ENCODE assay signal across 12 mouse cellular contexts in genomic region chr19:41777514-41777913, GRCm38 (mm10). TPM values are rescaled to one million over a fixed set of nuclear protein-coding genes. Genes with fewer than 3 reads are reported as not detected.
DNase-seq lines count a peak whose midpoint lies in the region; ATAC-seq and TF ChIP-seq lines count a peak whose summit lies in the region.
"Had no signal": no experiment of that assay in that cellular context is flagged by ENCODE, and none has a peak within 500 bp of the region (broad histone marks: within the 10 kb centered on the region; RNA-seq: fewer than 3 reads in every experiment).

No protein-coding gene starts in this region.

- TF ChIP-seq POLR2A in cerebellum, adult 2 months (IDR thresholded peaks at IDR 0.05; ENCODE audit: borderline replicate concordance, insufficient read depth, low read length): no peak

- H3K4me3 ChIP-seq in cerebellum, adult 2 months (replicated peaks; ENCODE audit: insufficient read depth, low read depth, low read length): no peak overlapping the region
- H3K4me3 ChIP-seq in hindbrain, postnatal 0 days (ENCODE audit: low read length): no peak overlapping the region
- H3K4me3 ChIP-seq in hindbrain, embryonic 10.5 days: no peak overlapping the region
- H3K4me3 ChIP-seq in lung, postnatal 0 days (ENCODE audit: low read depth, low read length): no peak overlapping the region
- H3K4me3 ChIP-seq in macrophage (ENCODE audit: inconsistent target): no peak overlapping the region
- no peak overlapping the region for H3K4me3 ChIP-seq in hindbrain, embryonic 12.5 days
- H3K4me3 ChIP-seq: liver, embryonic 15.5 days; midbrain, embryonic 12.5 days had no signal

- H3K27ac ChIP-seq in cerebellum, adult 2 months (ENCODE audit: insufficient read depth, low read length): no peak overlapping the region
- no peak overlapping the region for H3K27ac ChIP-seq in hindbrain, postnatal 0 days
- no peak overlapping the region for H3K27ac ChIP-seq in hindbrain, embryonic 10.5 days
- no peak overlapping the region for H3K27ac ChIP-seq in lung, postnatal 0 days (ENCODE audit: low read length)
- peak overlapping the region; percentile 100 for H3K27ac ChIP-seq in macrophage
- no peak overlapping the region for H3K27ac ChIP-seq in hindbrain, embryonic 12.5 days
- H3K27ac ChIP-seq: midbrain, embryonic 12.5 days had no signal

- TF ChIP-seq EP300 in lung, postnatal 0 days (IDR thresholded peaks at IDR 0.05): no peak

- H3K36me3 ChIP-seq in hindbrain, postnatal 0 days (ENCODE audit: insufficient read depth, low read length): peaks cover 6% of the 10 kb centered on the region; the same call in 1 of the 2 replicates
- peaks cover 95% of the 10 kb centered on the region for H3K36me3 ChIP-seq in hindbrain, embryonic 10.5 days
- H3K36me3 ChIP-seq in lung, postnatal 0 days (ENCODE audit: insufficient read depth, low read length): peaks cover 5% of the 10 kb centered on the region; the same call in 1 of the 2 replicates
- no peaks in the 10 kb centered on the region for H3K36me3 ChIP-seq in macrophage (ENCODE audit: inconsistent target)
- H3K36me3 ChIP-seq in hindbrain, embryonic 12.5 days: peaks cover 56% of the 10 kb centered on the region

- H3K4me1 ChIP-seq in cerebellum, adult 2 months (ENCODE audit: control insufficient read depth, insufficient read depth, low read length): no peaks in the 10 kb centered on the region
- no peaks in the 10 kb centered on the region for H3K4me1 ChIP-seq in hindbrain, postnatal 0 days (ENCODE audit: insufficient read depth, low read length)
- H3K4me1 ChIP-seq in hindbrain, embryonic 10.5 days (replicated peaks): no peaks in the 10 kb centered on the region
- no peaks in the 10 kb centered on the region for H3K4me1 ChIP-seq in lung, postnatal 0 days (ENCODE audit: insufficient read depth, low read depth, low read length)
- H3K4me1 ChIP-seq in hindbrain, embryonic 12.5 days: no peaks in the 10 kb centered on the region
- H3K4me1 ChIP-seq: liver, embryonic 15.5 days; midbrain, embryonic 12.5 days had no signal

- 73% methylated on average over 6 of the region's 6 CpGs for whole genome bisulfite sequencing in cerebellum, adult 2 months
- 82% methylated on average over 6 of the region's 6 CpGs for WGBS in hindbrain, postnatal 0 days
- 90% methylated on average over 6 of the region's 6 CpGs for WGBS in hindbrain, embryonic 10.5 days
- WGBS in lung, postnatal 0 days: 78% methylated on average over 6 of the region's 6 CpGs
- WGBS in macrophage (ENCODE audit: missing documents): 80% methylated on average over 6 of the region's 6 CpGs
- 89% methylated on average over 6 of the region's 6 CpGs for WGBS in hindbrain, embryonic 12.5 days

- no peak overlapping the region for H3K9ac ChIP-seq in hindbrain, postnatal 0 days (replicated peaks; ENCODE audit: low read length)
- H3K9ac ChIP-seq in lung, postnatal 0 days (replicated peaks; ENCODE audit: low read depth): no peak overlapping the region
- no peak overlapping the region for H3K9ac ChIP-seq in hindbrain, embryonic 12.5 days
- H3K9ac ChIP-seq: liver, embryonic 15.5 days; midbrain, embryonic 12.5 days had no signal

- H3K27me3 ChIP-seq in cerebellum, adult 2 months (ENCODE audit: control insufficient read depth, insufficient read depth, low read length): no peaks in the 10 kb centered on the region
- H3K27me3 ChIP-seq in hindbrain, postnatal 0 days (ENCODE audit: insufficient read depth, low read length): no peaks in the 10 kb centered on the region
- H3K27me3 ChIP-seq in hindbrain, embryonic 10.5 days (ENCODE audit: insufficient read depth, poor library complexity, severe bottlenecking): no peaks in the 10 kb centered on the region
- H3K27me3 ChIP-seq in lung, postnatal 0 days (replicated peaks; ENCODE audit: insufficient read depth, low read length): no peaks in the 10 kb centered on the region
- no peaks in the 10 kb centered on the region for H3K27me3 ChIP-seq in hindbrain, embryonic 12.5 days
- H3K27me3 ChIP-seq: liver, embryonic 15.5 days; midbrain, embryonic 12.5 days had no signal

- ATAC-seq in hindbrain, postnatal 0 days: no peak
- no peak for ATAC-seq in lung, postnatal 0 days
- no peak for ATAC-seq in hindbrain, embryonic 12.5 days (ENCODE audit: low FRiP score)
- ATAC-seq: hindbrain, embryonic 16.5 days had no signal

- DNase-seq in cerebellum, adult 2 months: no peak
- DNase-seq in cerebellum, adult 11 months: no peak
- DNase-seq in hindbrain, postnatal 0 days (ENCODE audit: low spot score): no peak
- no peak for DNase-seq in hindbrain, embryonic 10.5 days (ENCODE audit: low spot score)
- no peak for DNase-seq in lung, postnatal 0 days (ENCODE audit: low spot score)
- no peak for DNase-seq in lung, postnatal 25 days (ENCODE audit: low spot score)

- H3K79me2 ChIP-seq in macrophage (ENCODE audit: inconsistent target): peaks cover 14% of the 10 kb centered on the region

- no peak overlapping the region for H3K4me2 ChIP-seq in hindbrain, postnatal 0 days (ENCODE audit: low read depth, low read length)
- no peak overlapping the region for H3K4me2 ChIP-seq in lung, postnatal 0 days (replicated peaks; ENCODE audit: low read depth, low read length)
- no peak overlapping the region for H3K4me2 ChIP-seq in hindbrain, embryonic 12.5 days (replicated peaks)
- H3K4me2 ChIP-seq: heart, embryonic 11.5 days; liver, embryonic 15.5 days; midbrain, embryonic 12.5 days had no signal

- no peaks in the 10 kb centered on the region for H3K9me3 ChIP-seq in hindbrain, postnatal 0 days (ENCODE audit: low read length)
- H3K9me3 ChIP-seq in hindbrain, embryonic 10.5 days: no peaks in the 10 kb centered on the region
- H3K9me3 ChIP-seq in lung, postnatal 0 days (ENCODE audit: low read length): no peaks in the 10 kb centered on the region
- H3K9me3 ChIP-seq in hindbrain, embryonic 12.5 days (replicated peaks): no peaks in the 10 kb centered on the region
- H3K9me3 ChIP-seq: liver, embryonic 15.5 days; midbrain, embryonic 12.5 days had no signal

- TF ChIP-seq CTCF in cerebellum, adult 2 months (IDR thresholded peaks at IDR 0.05; ENCODE audit: borderline replicate concordance, insufficient read depth, low read depth, low read length): peak; percentile 43; the same call in 1 of the 2 replicates
- TF ChIP-seq CTCF in hindbrain, postnatal 0 days (IDR thresholded peaks at IDR 0.05; ENCODE audit: low read depth): peak; percentile 36; the same call in 1 of the 2 replicates
- peak; percentile 53 for TF ChIP-seq CTCF in lung, postnatal 0 days (IDR thresholded peaks at IDR 0.05)

RNA-seq across cellular contexts. Expression of gene Arhgap19, which starts 24.3 kb away (rescaled TPM):
- polyA plus RNA-seq in cerebellum, adult 2 months (2012; rRNA removed): 2.4 and 2.5 TPM in 2 replicates
- total RNA-seq in hindbrain, postnatal 0 days (2014; rRNA removed): 5.4 and 5.5 TPM in 2 replicates
- 3.9 and 4.4 TPM in 2 replicates for polyA plus RNA-seq in hindbrain, postnatal 0 days (2015; fragmentation: Nextera tagmentation; extraction: Ambion mirVana)
- polyA plus RNA-seq in hindbrain, embryonic 10.5 days (2016; fragmentation: Nextera tagmentation; extraction: Ambion mirVana): 27.9 and 37.9 TPM in 2 replicates
- 2.1 and 2.8 TPM in 2 replicates for polyA plus RNA-seq in lung, postnatal 0 days (2015; fragmentation: Nextera tagmentation; extraction: Ambion mirVana)
- total RNA-seq in macrophage (2018; cell fraction: chromatin; rRNA removed): 100 to 1,000 TPM in 17 of 26 experiments, 10 to 100 TPM in 8, 1 to 10 TPM in 1; 7.7 to 676 (median 183) TPM
- total RNA-seq in macrophage (2018; cell fraction: cytosol; rRNA removed): 100 to 1,000 TPM in 12 of 26 experiments, 10 to 100 TPM in 14; 20.1 to 192 (median 78.1) TPM
- total RNA-seq in macrophage (2018; cell fraction: nucleus; rRNA removed): 100 to 1,000 TPM in 19 of 26 experiments, 10 to 100 TPM in 7; 28.2 to 692 (median 204) TPM
- 95.1 to 159 TPM (median 112 TPM) in 3 replicates for polyA plus RNA-seq in macrophage (2018)
- 22.4 and 23.2 TPM in 2 replicates for polyA plus RNA-seq in hindbrain, embryonic 12.5 days (2016; fragmentation: Nextera tagmentation; extraction: Ambion mirVana)

RNA-seq across cellular contexts. Expression of gene Slit1, which starts 34.0 kb away (rescaled TPM):
- polyA plus RNA-seq in cerebellum, adult 2 months (2012; rRNA removed): 3.9 and 4.9 TPM in 2 replicates
- total RNA-seq in hindbrain, postnatal 0 days (2014; rRNA removed): 69.2 and 78.5 TPM in 2 replicates
- polyA plus RNA-seq in hindbrain, postnatal 0 days (2015; fragmentation: Nextera tagmentation; extraction: Ambion mirVana): 10.8 and 13.3 TPM in 2 replicates
- 13.9 and 18.0 TPM in 2 replicates for polyA plus RNA-seq in hindbrain, embryonic 10.5 days (2016; fragmentation: Nextera tagmentation; extraction: Ambion mirVana)
- polyA plus RNA-seq in lung, postnatal 0 days (2015; fragmentation: Nextera tagmentation; extraction: Ambion mirVana): 0.10 and 0.16 TPM in 2 replicates
- total RNA-seq in macrophage (2018; cell fraction: chromatin; rRNA removed): 100 to 1,000 TPM in 17 of 26 experiments, 10 to 100 TPM in 9; 28.1 to 163 (median 110) TPM
- 1 to 10 TPM; 1.9 to 8.5 (median 4.2) TPM for total RNA-seq in macrophage (2018; cell fraction: cytosol; rRNA removed)
- total RNA-seq in macrophage (2018; cell fraction: nucleus; rRNA removed): 10 to 100 TPM; 13.7 to 76.8 (median 31.9) TPM
- 1.2 to 6.7 TPM (median 3.4 TPM) in 3 replicates for polyA plus RNA-seq in macrophage (2018)
- 28.9 and 31.9 TPM in 2 replicates for polyA plus RNA-seq in hindbrain, embryonic 12.5 days (2016; fragmentation: Nextera tagmentation; extraction: Ambion mirVana)

RNA-seq across cellular contexts. Expression of gene Frat1, which starts 52.3 kb away (rescaled TPM):
- polyA plus RNA-seq in cerebellum, adult 2 months (2012; rRNA removed): 13.2 and 14.7 TPM in 2 replicates
- 26.6 and 33.8 TPM in 2 replicates for total RNA-seq in hindbrain, postnatal 0 days (2014; rRNA removed)
- polyA plus RNA-seq in hindbrain, postnatal 0 days (2015; fragmentation: Nextera tagmentation; extraction: Ambion mirVana): 24.4 and 27.0 TPM in 2 replicates
- polyA plus RNA-seq in hindbrain, embryonic 10.5 days (2016; fragmentation: Nextera tagmentation; extraction: Ambion mirVana): 10.8 and 13.4 TPM in 2 replicates
- polyA plus RNA-seq in lung, postnatal 0 days (2015; fragmentation: Nextera tagmentation; extraction: Ambion mirVana): 12.8 and 14.1 TPM in 2 replicates
- total RNA-seq in macrophage (2018; cell fraction: chromatin; rRNA removed): 1 to 10 TPM in 5 of 26 experiments, under 1 TPM in 9, not detected in 12; 0.31 to 6.3 (median 0.81) TPM
- total RNA-seq in macrophage (2018; cell fraction: cytosol; rRNA removed): 1 to 10 TPM in 12 of 26 experiments, under 1 TPM in 14; 0.10 to 5.8 (median 0.95) TPM
- total RNA-seq in macrophage (2018; cell fraction: nucleus; rRNA removed): 1 to 10 TPM in 7 of 26 experiments, under 1 TPM in 12, not detected in 7; 0.28 to 7.8 (median 0.94) TPM
- polyA plus RNA-seq in macrophage (2018): 0.36 to 3.2 TPM (median 1.3 TPM) in 3 replicates
- 16.8 and 19.4 TPM in 2 replicates for polyA plus RNA-seq in hindbrain, embryonic 12.5 days (2016; fragmentation: Nextera tagmentation; extraction: Ambion mirVana)
